In genomic region chr5:127648046-127648445, GRCm38 (mm10) we compare ENCODE assay signal across 9 mouse cellular contexts. TPM values are rescaled to one million over a fixed set of nuclear protein-coding genes. Genes with fewer than 3 reads are reported as not detected.
DNase-seq lines count a peak whose midpoint lies in the region; ATAC-seq and TF ChIP-seq lines count a peak whose summit lies in the region.
"Had no signal": no experiment of that assay in that cellular context is flagged by ENCODE, and none has a peak within 500 bp of the region (broad histone marks: within the 10 kb centered on the region; RNA-seq: fewer than 3 reads in every experiment).

No protein-coding gene starts in this region.

- WGBS in heart, adult 2 months = 52% methylated on average over 6 of the region's 6 CpGs
- 79% methylated on average over 6 of the region's 6 CpGs for WGBS in forebrain, embryonic 12.5 days

- H3K4me1 ChIP-seq in heart, adult 2 months (ENCODE audit: control insufficient read depth, insufficient read depth, low read length) = no peaks in the 10 kb centered on the region
- H3K4me1 ChIP-seq in cortical plate, adult 2 months (ENCODE audit: control insufficient read depth, insufficient read depth, low read length) = no peaks in the 10 kb centered on the region
- no peaks in the 10 kb centered on the region for H3K4me1 ChIP-seq in forebrain, embryonic 12.5 days

- no peak overlapping the region for H3K27ac ChIP-seq in heart, adult 2 months
- no peak overlapping the region for H3K27ac ChIP-seq in cortical plate, adult 2 months (ENCODE audit: insufficient read depth, low read length)
- H3K27ac ChIP-seq in forebrain, embryonic 12.5 days = no peak overlapping the region

- intact Hi-C loops in heart, adult 2 months (cut with DNase I) = no loop called here
- intact Hi-C loops in heart, postnatal 25 days (cut with DNase I) = no loop called here

- peak; percentile 47 for TF ChIP-seq CTCF in heart, adult 2 months (IDR thresholded peaks at IDR 0.05)
- peak; percentile 59 for TF ChIP-seq CTCF in cortical plate, adult 2 months (IDR thresholded peaks at IDR 0.05; ENCODE audit: extremely low read depth, insufficient read depth, low read length)

- H3K79me2 ChIP-seq in heart, adult 2 months (replicated peaks; ENCODE audit: control insufficient read depth, insufficient read depth, low read length) = no peaks in the 10 kb centered on the region

- no peak overlapping the region for H3K9ac ChIP-seq in heart, adult 2 months (ENCODE audit: low read depth, low read length)
- H3K9ac ChIP-seq in forebrain, embryonic 12.5 days = no peak overlapping the region

- ATAC-seq in megakaryocyte-erythroid progenitor cell, adult 5-6 weeks (replicated peaks; ENCODE audit: low FRiP score, low TSS enrichment, poor library complexity, severe bottlenecking) = 0 out of 2 replicates have a peak, but pooled peaks have one; percentile 61
- no peak for ATAC-seq in forebrain, embryonic 12.5 days (ENCODE audit: low FRiP score)

- TF ChIP-seq EP300 in heart, adult 2 months (IDR thresholded peaks at IDR 0.05; ENCODE audit: insufficient read depth, low read depth, low read length) = no peak

- TF ChIP-seq POLR2A in heart, adult 2 months (IDR thresholded peaks at IDR 0.05; ENCODE audit: insufficient read depth, low read depth, low read length) = no peak
- no peak for TF ChIP-seq POLR2A in cortical plate, adult 2 months (IDR thresholded peaks at IDR 0.05; ENCODE audit: extremely low read depth, insufficient read depth, low read length)

- DNase-seq in heart, adult 2 months = no peak
- no peak for DNase-seq in heart, postnatal 25 days (ENCODE audit: low spot score)
- peak; percentile 57 to 65 for DNase-seq in right cerebral cortex, adult 2 months (ENCODE audit: low spot score in 2 of 2)
- DNase-seq in right cerebral cortex, postnatal 25 days = no peak
- DNase-seq in adrenal gland, adult 18-20 months (ENCODE audit: low spot score in 2 of 2) = no peak

- H3K4me3 ChIP-seq in heart, adult 2 months = no peak overlapping the region
- H3K4me3 ChIP-seq in cortical plate, adult 2 months (ENCODE audit: insufficient read depth, low read length) = no peak overlapping the region
- no peak overlapping the region for H3K4me3 ChIP-seq in forebrain, embryonic 12.5 days (replicated peaks)

- H3K36me3 ChIP-seq in heart, adult 2 months (ENCODE audit: control insufficient read depth, insufficient read depth, low read length) = no peaks in the 10 kb centered on the region
- H3K36me3 ChIP-seq in forebrain, embryonic 12.5 days (replicated peaks) = peaks cover 20% of the 10 kb centered on the region; the same call in 1 of the 2 replicates

- H3K4me2 ChIP-seq in forebrain, embryonic 12.5 days = no peak overlapping the region

- no peaks in the 10 kb centered on the region for H3K27me3 ChIP-seq in heart, adult 2 months (ENCODE audit: control insufficient read depth, insufficient read depth, low read length)
- H3K27me3 ChIP-seq in forebrain, embryonic 12.5 days = no peaks in the 10 kb centered on the region

- H3K9me3 ChIP-seq in forebrain, embryonic 12.5 days = no peaks in the 10 kb centered on the region

RNA-seq across cellular contexts. Expression of gene Slc15a4, which starts 15.3 kb away (rescaled TPM):
- 10 to 100 TPM; 13.1 to 13.6 TPM for total RNA-seq in heart, adult 2 months (2021)
- polyA plus RNA-seq in heart, adult 2 months (2012; rRNA removed) = 10.6 and 15.0 TPM in 2 replicates
- total RNA-seq in heart, postnatal 25 days (2021) = 10 to 100 TPM; 11.9 to 13.1 TPM
- polyA plus RNA-seq in cortical plate, adult 2 months (2012; rRNA removed) = 21.3 and 32.0 TPM in 2 replicates
- 18.2 and 26.6 TPM in 2 replicates for total RNA-seq in megakaryocyte-erythroid progenitor cell, adult 5-6 weeks (2014; fragmentation: Nextera tagmentation)
- total RNA-seq in megakaryocyte-erythroid progenitor cell, adult 5-6 weeks (2017) = 12.9 and 13.1 TPM in 2 replicates
- 25.5 and 27.5 TPM in 2 replicates for polyA plus RNA-seq in forebrain, embryonic 12.5 days (2016; fragmentation: Nextera tagmentation; extraction: Ambion mirVana)
- 10 to 100 TPM; 28.8 to 30.9 TPM for total RNA-seq in adrenal gland, adult 18-20 months (2021)

RNA-seq across cellular contexts. Expression of gene Glt1d1, which starts 16.0 kb away (rescaled TPM):
- not detected for total RNA-seq in heart, adult 2 months (2021)
- polyA plus RNA-seq in heart, adult 2 months (2012; rRNA removed) = not detected in 2 replicates
- not detected for total RNA-seq in heart, postnatal 25 days (2021)
- 20.5 and 20.9 TPM in 2 replicates for polyA plus RNA-seq in cortical plate, adult 2 months (2012; rRNA removed)
- total RNA-seq in megakaryocyte-erythroid progenitor cell, adult 5-6 weeks (2014; fragmentation: Nextera tagmentation) = not detected in 2 replicates
- total RNA-seq in megakaryocyte-erythroid progenitor cell, adult 5-6 weeks (2017) = not detected in 2 replicates
- 1.5 and 1.9 TPM in 2 replicates for polyA plus RNA-seq in forebrain, embryonic 12.5 days (2016; fragmentation: Nextera tagmentation; extraction: Ambion mirVana)
- under 1 TPM; 0.33 to 0.35 TPM for total RNA-seq in adrenal gland, adult 18-20 months (2021)
- total RNA-seq: heart, adult 18-20 months had no signal

Comparison
In these comparisons a context has a peak if more than half of its experiments do, and no peak if none do; other contexts are left out.
1. DNase-seq: peak in right cerebral cortex, adult 2 months (2 of 2); none in heart, adult 2 months (0 of 2), heart, postnatal 25 days (single experiment), right cerebral cortex, postnatal 25 days (single experiment) and adrenal gland, adult 18-20 months (0 of 2).